Mouse (Mus musculus) CH12.LX (cell line): ENCODE data around the gene Prkca. TPM values are rescaled to one million over a fixed set of nuclear protein-coding genes. Genes with fewer than 3 reads are reported as not detected.

ENCODE experiments used
- DNase-seq: peaks from one replicate; pipeline ENCODE4 v3.0.0-alpha.2; 2013; ENCODE audit errors: extremely low read depth
- H3K27ac ChIP-seq: 2 replicates; pipeline ENCODE4 v1.5.1; 2012; ENCODE audit warnings: low read depth, mild to moderate bottlenecking, control low read depth, moderate library complexity; ENCODE audit not compliant: insufficient read depth
- H3K27me3 ChIP-seq: replicated peaks from 2 replicates; pipeline ENCODE3; 2012; ENCODE audit warnings: inconsistent platforms
- H3K36me3 ChIP-seq, 2 experiments: replicated peaks in 1 of 2; 2 replicates each; pipeline versions ENCODE3 to v1.6.1; 2012; ENCODE audit warnings: inconsistent platforms in 1 of 2, low read length in 1 of 2, mild to moderate bottlenecking in 1 of 2, mixed read lengths in 1 of 2, moderate library complexity in 1 of 2; ENCODE audit not compliant: control insufficient read depth in 1 of 2, insufficient read depth in 1 of 2
- H3K4me1 ChIP-seq, 2 experiments: 2 replicates each; pipeline ENCODE4 v1.6.1; 2012; ENCODE audit warnings: inconsistent platforms in 1 of 2, moderate library complexity in 1 of 2; ENCODE audit not compliant: insufficient read depth in 2 of 2, control insufficient read depth in 1 of 2
- H3K4me2 ChIP-seq: 2 replicates; pipeline ENCODE4 v1.6.1; 2012; ENCODE audit warnings: low read depth, mild to moderate bottlenecking, control low read depth; ENCODE audit not compliant: poor library complexity, insufficient read depth, severe bottlenecking
- H3K4me3 ChIP-seq, 3 experiments: fragments of 150-350 bp in 1 of 3; sonication (generic) in 1 of 3; replicated peaks in 1 of 3; 2 replicates each; pipeline versions ENCODE3 to v1.5.1; 2011 to 2012; ENCODE audit warnings: low read depth in 2 of 3, low read length in 2 of 3, mild to moderate bottlenecking in 2 of 3, moderate library complexity in 2 of 3, control low read depth in 1 of 3, improper control_type of control experiment in 1 of 3, inconsistent platforms in 1 of 3, mixed read lengths in 1 of 3; ENCODE audit not compliant: poor library complexity in 1 of 3
- H3K79me2 ChIP-seq: replicated peaks from 2 replicates; pipeline ENCODE4 v1.6.1; 2012; ENCODE audit warnings: mild to moderate bottlenecking, moderate library complexity; ENCODE audit not compliant: control insufficient read depth, poor library complexity, insufficient read depth, severe bottlenecking; ENCODE audit errors: extremely low read depth
- H3K9ac ChIP-seq: 2 replicates; pipeline ENCODE4 v1.6.1; 2012; ENCODE audit warnings: low read depth, mild to moderate bottlenecking, control low read depth, moderate library complexity; ENCODE audit not compliant: insufficient read depth
- H3K9me3 ChIP-seq: replicated peaks from 2 replicates; pipeline ENCODE3; 2012; ENCODE audit warnings: low read length, inconsistent platforms, mixed read lengths
- CTCF ChIP-seq, 2 experiments: IDR thresholded peaks in 1 of 2; conservative IDR thresholded peaks in 1 of 2; 2 replicates each; pipeline ENCODE4 v1.5.1; 2011 to 2012; ENCODE audit warnings: low read depth in 2 of 2, low read length in 2 of 2, improper control_type of control experiment in 1 of 2, inconsistent platforms in 1 of 2, mild to moderate bottlenecking in 1 of 2, moderate library complexity in 1 of 2
- ELF1 ChIP-seq: IDR thresholded peaks from 2 replicates; pipeline ENCODE4 v1.6.1; 2014; ENCODE audit warnings: low read depth, mild to moderate bottlenecking, inconsistent platforms, low read length, improper control_type of control experiment
- EP300 ChIP-seq: IDR thresholded peaks from 2 replicates; pipeline ENCODE4 v1.6.1; 2011; ENCODE audit warnings: low read length, improper control_type of control experiment
- ETS1 ChIP-seq: conservative IDR thresholded peaks from 2 replicates; pipeline ENCODE4 v1.6.1; 2012; ENCODE audit warnings: low read depth, mild to moderate bottlenecking, inconsistent platforms, low read length, improper control_type of control experiment, moderate library complexity
- GABPA ChIP-seq: IDR thresholded peaks from 2 replicates; pipeline ENCODE4 v1.6.1; 2012; ENCODE audit warnings: low read depth, low read length, improper control_type of control experiment, inconsistent platforms; ENCODE audit not compliant: insufficient replicate concordance
- IRF4 ChIP-seq: IDR thresholded peaks from 2 replicates; pipeline ENCODE4 v1.6.1; 2014; ENCODE audit warnings: low read depth, mild to moderate bottlenecking, inconsistent platforms, low read length, improper control_type of control experiment
- JUN ChIP-seq: IDR thresholded peaks from 2 replicates; pipeline ENCODE4 v1.6.1; 2011; ENCODE audit warnings: low read depth, mild to moderate bottlenecking, low read length, improper control_type of control experiment, moderate library complexity; ENCODE audit not compliant: insufficient read depth
- JUND ChIP-seq: conservative IDR thresholded peaks from 2 replicates; pipeline ENCODE4 v1.6.1; 2011; ENCODE audit warnings: low read depth, low read length, improper control_type of control experiment
- KAT2A ChIP-seq: IDR thresholded peaks from 2 replicates; pipeline ENCODE4 v1.6.1; 2012; ENCODE audit warnings: low read length, improper control_type of control experiment, inconsistent platforms; ENCODE audit not compliant: insufficient replicate concordance
- MEF2A ChIP-seq: IDR thresholded peaks from 2 replicates; pipeline ENCODE4 v1.6.1; 2014; ENCODE audit warnings: low read depth, mild to moderate bottlenecking, inconsistent platforms, low read length, improper control_type of control experiment, borderline replicate concordance
- MYC ChIP-seq: IDR thresholded peaks from 2 replicates; pipeline ENCODE4 v1.6.1; 2011; ENCODE audit warnings: low read depth, mild to moderate bottlenecking, improper control_type of control experiment, low read length
- POLR2A ChIP-seq: IDR thresholded peaks from 2 replicates; pipeline ENCODE4 v1.6.1; 2011; ENCODE audit warnings: low read depth, mild to moderate bottlenecking, improper control_type of control experiment, low read length
- RCOR1 ChIP-seq: conservative IDR thresholded peaks from 2 replicates; pipeline ENCODE4 v1.6.1; 2012; ENCODE audit warnings: low read depth, mild to moderate bottlenecking, inconsistent platforms, low read length, improper control_type of control experiment
- SIN3A ChIP-seq: IDR thresholded peaks from 2 replicates; pipeline ENCODE4 v1.6.1; 2012; ENCODE audit warnings: low read length, improper control_type of control experiment, inconsistent platforms
- TCF12 ChIP-seq: IDR thresholded peaks from 2 replicates; pipeline ENCODE4 v1.6.1; 2014; ENCODE audit warnings: low read depth, mild to moderate bottlenecking, inconsistent platforms, low read length, improper control_type of control experiment
- UBTF ChIP-seq: IDR thresholded peaks from 2 replicates; pipeline ENCODE4 v1.6.1; 2012; ENCODE audit warnings: low read depth, mild to moderate bottlenecking, inconsistent platforms, low read length, improper control_type of control experiment, moderate library complexity
- USF2 ChIP-seq: conservative IDR thresholded peaks from 2 replicates; pipeline ENCODE4 v1.6.1; 2011; ENCODE audit warnings: low read depth, low read length, improper control_type of control experiment
- ZC3H11A ChIP-seq: IDR thresholded peaks from 2 replicates; pipeline ENCODE4 v1.6.1; 2012; ENCODE audit warnings: low read depth, mild to moderate bottlenecking, inconsistent platforms, low read length, improper control_type of control experiment
- ZKSCAN1 ChIP-seq: IDR thresholded peaks from 2 replicates; pipeline ENCODE4 v1.6.1; 2012; ENCODE audit warnings: low read depth, inconsistent platforms, low read length, improper control_type of control experiment, borderline replicate concordance
- ZMIZ1 ChIP-seq: IDR thresholded peaks from 2 replicates; pipeline ENCODE4 v1.6.1; 2012; ENCODE audit warnings: low read depth, mild to moderate bottlenecking, inconsistent platforms, low read length, improper control_type of control experiment
- dilution Hi-C: fragments of 300-500 bp; cut with MboI; formaldehyde crosslinking; loops from 2 replicates; pipeline ENCODE4 v1.14.3; 2020; ENCODE audit warnings: low sequenced_read_pairs; ENCODE audit not compliant: extremely low pct_unique_long_range_greater_than_20kb, extremely low pct_ligation_motif_present
- in situ Hi-C: fragments of 300-500 bp; cut with MboI; formaldehyde crosslinking; loops from 3 replicates; pipeline ENCODE4 v1.14.3; 2019; ENCODE audit warnings: low sequenced_read_pairs, low pct_ligation_motif_present, low pct_unique_long_range_greater_than_20kb, mixed read lengths
- polyA plus RNA-seq: library from polyadenylated mRNA; unstranded; fragments of >175 nt; gene quantifications from 2 replicates; pipeline ENCODE4 v1.2.1, GENCODE M21; 2012; ENCODE audit warnings: low read depth; ENCODE audit not compliant: insufficient read length
- total RNA-seq, 2 experiments: library from RNA; depleted of rRNA; stranded (reverse); fragments of 300-350 nt in 1 of 2; fragments of >200 nt in 1 of 2; gene quantifications; 2 replicates each; pipeline ENCODE4 v1.2.3; 2012 to 2014

The Prkca gene
- total and polyA plus RNA-seq, 3 experiments, result 40.0 to 107 (median 43.7) TPM

- TF ChIP-seq POLR2A (no peak), CTCF (conservative IDR thresholded peaks at IDR 0.05 in 1 of 2, IDR thresholded peaks at IDR 0.05 in 1 of 2; ENCODE audit: low read depth in 2 of 2, low read length in 2 of 2) (no peak), ETS1 (no peak), SIN3A (no peak), RCOR1 (no peak), USF2 (no peak), ZC3H11A (no peak)
- H3K9me3 ChIP-seq, result no peaks in the 10 kb centered on the region
- no peaks in the 10 kb centered on the region for H3K27me3 ChIP-seq
- dilution Hi-C loops, result no loop called here
- no peak overlapping the region for H3K9ac ChIP-seq
- in situ Hi-C loops, result no loop called here
- H3K4me2 ChIP-seq, result no peak overlapping the region
- H3K36me3 ChIP-seq, result peaks cover 2 to 88% of the 10 kb centered on the region in 2 experiments
- H3K27ac ChIP-seq, result no peak overlapping the region
- DNase-seq, result no peak
- H3K4me3 ChIP-seq, result no peak overlapping the region
- no peaks in the 10 kb centered on the region for H3K79me2 ChIP-seq
- H3K4me1 ChIP-seq, result peaks cover 0 to 2% of the 10 kb centered on the region in 2 experiments; a peak in 2 of 4 replicates
Observed at GRCm38 (mm10) chr11:108020889-108021288, 322.8 kb downstream of the Prkca start.

DNA sequence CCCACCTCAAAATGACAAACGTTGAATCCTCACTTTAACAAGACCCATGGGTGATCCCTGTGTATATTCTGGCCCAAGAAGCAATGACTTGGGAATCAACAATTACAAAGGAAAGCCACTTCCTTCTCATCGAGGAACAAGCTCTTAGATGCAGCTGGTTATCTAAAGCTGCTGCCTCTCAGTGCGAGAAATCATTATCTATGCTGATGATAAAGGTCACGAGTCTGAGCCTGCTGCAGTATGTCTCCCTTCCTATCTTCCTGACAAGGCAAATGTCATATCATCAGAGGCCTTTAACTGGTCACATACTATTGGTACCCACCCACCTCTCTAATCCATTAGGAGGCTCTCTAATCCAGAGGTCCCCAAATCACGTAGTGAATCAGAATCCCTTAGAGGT is 328.4 kb downstream of the Prkca start:
- in situ Hi-C loops, result no loop called here
- no peak overlapping the region for H3K9ac ChIP-seq
- no peaks in the 10 kb centered on the region for H3K9me3 ChIP-seq
- H3K79me2 ChIP-seq, result no peaks in the 10 kb centered on the region
- no peak for TF ChIP-seq GABPA
- no peak for TF ChIP-seq JUND
- no peak for TF ChIP-seq RCOR1
- no peak for TF ChIP-seq ETS1
- no peak for TF ChIP-seq ZC3H11A
- no peak for TF ChIP-seq IRF4
- TF ChIP-seq ELF1, result no peak
- TF ChIP-seq USF2, result no peak
- no peak for TF ChIP-seq TCF12
- no peak for TF ChIP-seq MEF2A
- TF ChIP-seq MYC, result no peak
- no peak for TF ChIP-seq UBTF
- no peak for TF ChIP-seq JUN
- no peak for TF ChIP-seq ZMIZ1
- no peak for TF ChIP-seq EP300
- no peak for TF ChIP-seq KAT2A
- no peak for TF ChIP-seq ZKSCAN1
- H3K36me3 ChIP-seq, result peaks cover 20 to 84% of the 10 kb centered on the region in 2 experiments
- H3K27me3 ChIP-seq, result no peaks in the 10 kb centered on the region
- H3K4me1 ChIP-seq, result peaks cover 4 to 19% of the 10 kb centered on the region in 2 experiments; a peak in 3 of 4 replicates
- dilution Hi-C loops, result no loop called here
- H3K4me3 ChIP-seq, result no peak overlapping the region
- no peak overlapping the region for H3K27ac ChIP-seq
- DNase-seq, result no peak
- no peak overlapping the region for H3K4me2 ChIP-seq
